Mouse (Mus musculus) liver, embryonic 12.5 days (tissue): ENCODE results near the gene Cep295. TPM values are rescaled to one million over a fixed set of nuclear protein-coding genes. Genes with fewer than 3 reads are reported as not detected.
"Not testable (repeated sequence)": the region's sequence is repeated elsewhere in the genome, so short reads cannot be mapped to it uniquely, and the experiment has no call there.

ENCODE experiments used
- ATAC-seq: fragments of 200-750 bp; cut with Nextera tagmentation; 2 replicates; pipeline ENCODE4 v1.8.0; 2017; ENCODE audit warnings: moderate number of reproducible peaks, mild to moderate bottlenecking, moderate library complexity
- H3K27ac ChIP-seq: fragments of 300-500 bp; sonication (generic); 2 replicates; pipeline ENCODE4 v1.5.1; 2016; ENCODE audit warnings: mild to moderate bottlenecking
- H3K27me3 ChIP-seq: fragments of 300-500 bp; sonication (generic); replicated peaks from 2 replicates; pipeline ENCODE4 v1.6.1; 2016; ENCODE audit warnings: mild to moderate bottlenecking, moderate library complexity
- H3K36me3 ChIP-seq: fragments of 300-500 bp; sonication (generic); 2 replicates; pipeline ENCODE4 v1.6.1; 2016; ENCODE audit warnings: mild to moderate bottlenecking, moderate library complexity
- H3K4me1 ChIP-seq: fragments of 300-500 bp; sonication (generic); 2 replicates; pipeline ENCODE4 v1.6.1; 2016
- H3K4me2 ChIP-seq: fragments of 300-500 bp; sonication (generic); 2 replicates; pipeline ENCODE4 v1.6.1; 2016; ENCODE audit warnings: mild to moderate bottlenecking, moderate library complexity
- H3K4me3 ChIP-seq: fragments of 300-500 bp; sonication (generic); 2 replicates; pipeline ENCODE4 v1.5.1; 2016; ENCODE audit warnings: mild to moderate bottlenecking, moderate library complexity
- H3K9ac ChIP-seq: fragments of 300-500 bp; sonication (generic); 2 replicates; pipeline ENCODE4 v1.6.1; 2016; ENCODE audit warnings: mild to moderate bottlenecking, moderate library complexity
- H3K9me3 ChIP-seq: fragments of 300-500 bp; sonication (generic); replicated peaks from 2 replicates; pipeline ENCODE4 v1.6.1; 2016; ENCODE audit warnings: mild to moderate bottlenecking, moderate library complexity
- WGBS: fragments of 180-500 bp; shearing (Covaris S2); methylation state at CpG from one replicate; pipeline ENCODE4 v1.1.7; 2016; ENCODE audit not compliant: insufficient replicate concordance; 5-methylcytosine and 5-hydroxymethylcytosine counted together
- polyA plus RNA-seq: library from polyadenylated mRNA; unstranded; fragments of >200 nt; fragmentation: Nextera tagmentation; extraction: Ambion mirVana; gene quantifications from 2 replicates; pipeline ENCODE4 v1.2.1, GENCODE M21; 2016

Cep295 gene
- polyA plus RNA-seq, 1 experiment from 2014 or later: 14.2 TPM

- ATAC-seq: peak; percentile 95
- peaks cover 39% of the 10 kb centered on the region for H3K36me3 ChIP-seq
- peak within 1 kb of the TSS; percentile 95 for H3K9ac ChIP-seq
- no peaks in the 10 kb centered on the region for H3K27me3 ChIP-seq
- peak within 1 kb of the TSS; percentile 93 for H3K27ac ChIP-seq
- peaks cover 58% of the 10 kb centered on the region for H3K4me1 ChIP-seq
- WGBS: 10% methylated on average over 45 of the region's 45 CpGs
- H3K4me2 ChIP-seq: peak within 1 kb of the TSS; percentile 88
- peak within 1 kb of the TSS; percentile 84 for H3K4me3 ChIP-seq
- no peaks in the 10 kb centered on the region for H3K9me3 ChIP-seq
Measured at GRCm38 (mm10) chr9:15305503-15306397, 51.8 kb downstream of the Cep295 start, which contains the start of gene Taf1d. Taf1d (plus strand) TSS chr9:15306214.

GRCm38 (mm10) chr9:15302881-15303280 lies 54.7 kb downstream of the Cep295 start:
- H3K36me3 ChIP-seq: peaks cover 10% of the 10 kb centered on the region
- no peaks in the 10 kb centered on the region for H3K27me3 ChIP-seq
- H3K9ac ChIP-seq: no peak overlapping the region
- H3K4me3 ChIP-seq: no peak overlapping the region
- no peak overlapping the region for H3K4me2 ChIP-seq
- no peaks in the 10 kb centered on the region for H3K9me3 ChIP-seq
- ATAC-seq: no peak
- 71% methylated on average over 2 of the region's 2 CpGs for WGBS
- H3K27ac ChIP-seq: no peak overlapping the region
- peaks cover 32% of the 10 kb centered on the region for H3K4me1 ChIP-seq

GRCm38 (mm10) chr9:15302006-15302405 lies 55.6 kb downstream of the Cep295 start:
- H3K27ac ChIP-seq, H3K9me3 ChIP-seq, H3K36me3 ChIP-seq, H3K4me2 ChIP-seq, H3K4me3 ChIP-seq, H3K9ac ChIP-seq, ATAC-seq, H3K27me3 ChIP-seq: not testable (repeated sequence)
- peaks cover 23% of the 10 kb centered on the region for H3K4me1 ChIP-seq
- WGBS: 67% methylated on average over 6 of the region's 6 CpGs

GRCm38 (mm10) chr9:15301399-15301798 lies 56.2 kb downstream of the Cep295 start:
- H3K27ac ChIP-seq: peak overlapping the region; percentile 32
- 47% methylated on average over 6 of the region's 6 CpGs for WGBS
- H3K4me2 ChIP-seq: no peak overlapping the region
- H3K4me1 ChIP-seq: peaks cover 19% of the 10 kb centered on the region
- no peak overlapping the region for H3K4me3 ChIP-seq
- no peaks in the 10 kb centered on the region for H3K27me3 ChIP-seq
- no peaks in the 10 kb centered on the region for H3K36me3 ChIP-seq
- H3K9me3 ChIP-seq: no peaks in the 10 kb centered on the region
- H3K9ac ChIP-seq: no peak overlapping the region
- no peak for ATAC-seq

- ATAC-seq: no peak
- no peaks in the 10 kb centered on the region for H3K9me3 ChIP-seq
- H3K27ac ChIP-seq: no peak overlapping the region
- peaks cover 10% of the 10 kb centered on the region; the same call in 1 of the 2 replicates for H3K4me1 ChIP-seq
- H3K27me3 ChIP-seq: no peaks in the 10 kb centered on the region
- no peak overlapping the region for H3K9ac ChIP-seq
- 66% methylated on average over 5 of the region's 5 CpGs for WGBS
- H3K4me3 ChIP-seq: no peak overlapping the region
- H3K4me2 ChIP-seq: no peak overlapping the region
- no peaks in the 10 kb centered on the region for H3K36me3 ChIP-seq
Measured at GRCm38 (mm10) chr9:15300056-15300455, 57.5 kb downstream of the Cep295 start.

GRCm38 (mm10) chr9:15298451-15298850 lies 59.1 kb downstream of the Cep295 start:
- peaks cover 8% of the 10 kb centered on the region; the same call in 1 of the 2 replicates for H3K4me1 ChIP-seq
- no peak overlapping the region for H3K4me3 ChIP-seq
- H3K4me2 ChIP-seq: no peak overlapping the region
- no peak overlapping the region for H3K27ac ChIP-seq
- no peaks in the 10 kb centered on the region for H3K27me3 ChIP-seq
- ATAC-seq: no peak
- no peak overlapping the region for H3K9ac ChIP-seq
- H3K9me3 ChIP-seq: no peaks in the 10 kb centered on the region
- 29% methylated on average over 2 of the region's 2 CpGs for WGBS
- H3K36me3 ChIP-seq: no peaks in the 10 kb centered on the region

- H3K36me3 ChIP-seq: no peaks in the 10 kb centered on the region
- no peak overlapping the region for H3K27ac ChIP-seq
- no peak overlapping the region for H3K9ac ChIP-seq
- H3K4me2 ChIP-seq: no peak overlapping the region
- H3K27me3 ChIP-seq: no peaks in the 10 kb centered on the region
- no peaks in the 10 kb centered on the region for H3K9me3 ChIP-seq
- peaks cover 8% of the 10 kb centered on the region; the same call in 1 of the 2 replicates for H3K4me1 ChIP-seq
- 82% methylated on average over 7 of the region's 7 CpGs for WGBS
- ATAC-seq: no peak
- no peak overlapping the region for H3K4me3 ChIP-seq
Measured at GRCm38 (mm10) chr9:15297112-15297511, 60.5 kb downstream of the Cep295 start.

GRCm38 (mm10) chr9:15289251-15289650 lies 68.3 kb downstream of the Cep295 start:
- Histone ChIP-seq H3K4me1 (peaks cover 32% of the 10 kb centered on the region), H3K27me3 (no peaks in the 10 kb centered on the region), H3K9ac (no peak overlapping the region), H3K36me3 (peaks cover 4% of the 10 kb centered on the region; the same call in 1 of the 2 replicates), H3K4me2 (peak overlapping the region; percentile 26), H3K27ac (no peak overlapping the region), H3K4me3 (no peak overlapping the region), H3K9me3 (no peaks in the 10 kb centered on the region)
- 18% methylated on average over 6 of the region's 6 CpGs for WGBS
- peak; percentile 84 for ATAC-seq

- Histone ChIP-seq H3K4me1 (peaks cover 32% of the 10 kb centered on the region), H3K9me3 (no peaks in the 10 kb centered on the region), H3K36me3 (peaks cover 4% of the 10 kb centered on the region; the same call in 1 of the 2 replicates), H3K4me3 (no peak overlapping the region), H3K4me2 (no peak overlapping the region), H3K27ac (no peak overlapping the region), H3K9ac (no peak overlapping the region), H3K27me3 (no peaks in the 10 kb centered on the region)
- 0 out of 2 replicates have a peak, but pooled peaks have one; percentile 13 for ATAC-seq
- 44% methylated on average over 3 of the region's 3 CpGs for WGBS
Measured at GRCm38 (mm10) chr9:15288402-15288801, 69.2 kb downstream of the Cep295 start.

GRCm38 (mm10) chr9:15287846-15288245 lies 69.7 kb downstream of the Cep295 start:
- no peak for ATAC-seq
- WGBS: 42% methylated on average over 6 of the region's 6 CpGs
- Histone ChIP-seq H3K9me3 (no peaks in the 10 kb centered on the region), H3K4me1 (peaks cover 32% of the 10 kb centered on the region), H3K4me2 (no peak overlapping the region), H3K27me3 (no peaks in the 10 kb centered on the region), H3K4me3 (no peak overlapping the region), H3K27ac (no peak overlapping the region), H3K9ac (no peak overlapping the region), H3K36me3 (peaks cover 4% of the 10 kb centered on the region; the same call in 1 of the 2 replicates)

- no peak for ATAC-seq
Measured at GRCm38 (mm10) chr9:15285443-15285842, 72.1 kb downstream of the Cep295 start.

GRCm38 (mm10) chr9:15280491-15280879 lies 77.1 kb downstream of the Cep295 start:
- peak overlapping the region; percentile 96 for H3K9ac ChIP-seq
- peak; percentile 58 for ATAC-seq
- peak overlapping the region; percentile 95 for H3K4me3 ChIP-seq
- WGBS: 27% methylated on average over 5 of the region's 5 CpGs
- peaks cover 25% of the 10 kb centered on the region for H3K36me3 ChIP-seq
- peak overlapping the region; percentile 82 for H3K4me2 ChIP-seq
- H3K27me3 ChIP-seq: no peaks in the 10 kb centered on the region
- H3K9me3 ChIP-seq: no peaks in the 10 kb centered on the region
- H3K27ac ChIP-seq: peak overlapping the region; percentile 91
- peaks cover 32% of the 10 kb centered on the region for H3K4me1 ChIP-seq

More at GRCm38 (mm10) chr9:15285443-15285842, 72.1 kb downstream of the Cep295 start:
- Histone ChIP-seq H3K4me2 (no peak overlapping the region), H3K9ac (no peak overlapping the region), H3K27ac (no peak overlapping the region), H3K9me3 (no peaks in the 10 kb centered on the region), H3K27me3 (no peaks in the 10 kb centered on the region), H3K4me3 (no peak overlapping the region), H3K36me3 (peaks cover 4% of the 10 kb centered on the region; the same call in 1 of the 2 replicates), H3K4me1 (peaks cover 41% of the 10 kb centered on the region)
- 54% methylated on average over 3 of the region's 3 CpGs for whole genome bisulfite sequencing
